Mouse (Mus musculus) central nervous system, embryonic 18 days (tissue): Measurements from ENCODE around the gene Golga4. TPM values are rescaled to one million over a fixed set of nuclear protein-coding genes. Genes with fewer than 3 reads are reported as not detected.

Source experiments
- polyA plus RNA-seq: library from polyadenylated mRNA; depleted of rRNA; stranded (reverse); fragments of >200 nt; gene quantifications from 2 replicates; pipeline ENCODE4 v1.2.3, GENCODE M21; 2012; rRNA removed

Golga4 gene
- polyA plus RNA-seq = 49.8 and 57.8 TPM in 2 replicates

GRCm38 (mm10) chr9:118506020-118506403 lies at the start of gene Golga4:
Golga4 (plus strand) TSS chr9:118506267.

GRCm38 (mm10) chr9:118477961-118478360 lies 28.1 kb upstream of the Golga4 start, which contains the start of gene Eomes:
Eomes (plus strand) TSS chr9:118478212.

GRCm38 (mm10) chr9:118606148-118606816 lies 100.2 kb downstream of the Golga4 start, which contains the start of gene Itga9:
Itga9 (plus strand) TSS chr9:118606690.

Other genes starting within 250 kb of the Golga4 start
- gene Eomes, start 28.1 kb upstream of the Golga4 start, polyA plus RNA-seq = 9.3 and 9.7 TPM in 2 replicates
- 1.8 and 2.3 TPM in 2 replicates for gene Itga9, start 100.4 kb downstream of the Golga4 start, polyA plus RNA-seq